In the genomic region with DNA sequence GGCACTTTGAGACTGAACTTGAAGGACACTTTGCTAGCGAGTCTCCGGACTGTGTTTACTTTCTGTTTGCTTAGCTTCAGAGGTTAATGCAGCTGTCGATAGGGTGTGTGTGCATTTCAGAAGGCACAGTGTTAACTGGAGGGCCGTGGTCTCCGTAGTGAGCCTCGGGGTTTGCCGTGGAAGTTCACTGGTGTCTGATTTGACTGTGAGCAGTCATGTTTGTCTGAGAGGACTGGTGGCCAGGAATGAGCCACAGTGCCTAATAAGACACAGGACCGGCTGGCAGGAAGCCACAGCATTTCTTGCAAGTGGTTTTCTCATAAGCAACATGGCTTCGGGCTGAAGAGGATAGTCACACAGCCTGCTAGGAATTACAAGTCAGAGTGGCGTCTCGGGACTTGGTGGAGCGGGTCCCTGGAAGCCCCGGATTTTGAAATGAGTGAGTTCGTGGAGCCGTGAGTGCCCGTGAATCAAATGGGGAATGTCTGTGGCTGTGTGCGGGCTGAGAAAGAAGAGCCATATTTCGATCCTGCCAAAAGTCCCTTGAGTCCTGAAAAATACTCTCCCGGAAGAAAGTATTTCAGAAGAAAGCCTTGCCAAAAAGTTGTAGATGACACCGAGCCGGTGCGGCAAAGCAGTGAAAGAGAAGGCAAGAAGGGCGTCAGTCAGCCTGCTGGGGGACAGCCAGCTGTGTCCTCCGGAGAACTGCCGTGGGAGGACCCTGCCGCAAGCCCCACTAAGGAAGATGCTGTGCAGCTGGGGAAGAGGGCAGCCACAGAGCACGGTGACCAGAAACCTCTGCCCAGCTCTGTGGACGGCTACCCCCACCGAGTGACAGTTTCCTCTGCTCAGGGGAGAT, we compare ENCODE assay signal across 8 mouse cellular contexts.
A peak's percentile ranks its signal among the peaks of the same experiment; 100 is the strongest.
DNase-seq lines count a peak whose midpoint lies in the region; ATAC-seq lines count a peak whose summit lies in the region.

No protein-coding gene starts in this region.

- peak overlapping the region; percentile 66 for H3K4me2 ChIP-seq in heart, embryonic 13.5 days

- peak overlapping the region; percentile 92 for H3K27ac ChIP-seq in heart, embryonic 13.5 days (replicated peaks)

- H3K4me1 ChIP-seq in heart, embryonic 13.5 days = peaks cover 74% of the 10 kb centered on the region

- WGBS in heart, embryonic 13.5 days = 44% methylated on average over 29 of the region's 29 CpGs

- H3K27me3 ChIP-seq in heart, embryonic 13.5 days (replicated peaks) = no peaks in the 10 kb centered on the region

- DNase-seq in urinary bladder, adult 18-20 months (ENCODE audit: low spot score in 2 of 2) = peak; percentile 68 to 70
- DNase-seq in urinary bladder, postnatal 10 days (ENCODE audit: low spot score) = no peak
- peak; percentile 85 to 86 for DNase-seq in cerebellum, postnatal 10 days
- DNase-seq in kidney, postnatal 14 days = peak; percentile 87
- DNase-seq in lung, postnatal 10 days = peak; percentile 91
- DNase-seq in thymus, postnatal 14 days = peak; percentile 45
- DNase-seq in embryo, embryonic 11 days = no peak

- no peaks in the 10 kb centered on the region for H3K9me3 ChIP-seq in heart, embryonic 13.5 days

- H3K4me3 ChIP-seq in heart, embryonic 13.5 days = peak overlapping the region; percentile 43

- H3K36me3 ChIP-seq in heart, embryonic 13.5 days = no peaks in the 10 kb centered on the region

- no peak for ATAC-seq in heart, embryonic 13.5 days (ENCODE audit: extremely low read depth, insufficient number of reproducible peaks, low FRiP score, low TSS enrichment)

- peak overlapping the region; percentile 80 for H3K9ac ChIP-seq in heart, embryonic 13.5 days

Comparison
In these comparisons a context has a peak if more than half of its experiments do, and no peak if none do; other contexts are left out.
1. DNase-seq: peak in urinary bladder, adult 18-20 months (2 of 2), cerebellum, postnatal 10 days (2 of 2), kidney, postnatal 14 days (single experiment), lung, postnatal 10 days (single experiment) and thymus, postnatal 14 days (single experiment); none in urinary bladder, postnatal 10 days (single experiment) and embryo, embryonic 11 days (single experiment).